Mouse (Mus musculus): ENCODE measurements at regions not wholly inside any gene's neighbourhood (a gene's known extent, or its start where the extent isn't known, plus 50 kb on each side); places are given as distances from the start of the nearest gene placed in this dataset.
A peak's percentile ranks its signal among the peaks of the same experiment; 100 is the strongest.

- peak; percentile 68 to 84 for DNase-seq
These were observed 155.8 kb upstream of the Gm12830 start for GRCm38 (mm10) chr4:114665684-114666083.

DNA sequence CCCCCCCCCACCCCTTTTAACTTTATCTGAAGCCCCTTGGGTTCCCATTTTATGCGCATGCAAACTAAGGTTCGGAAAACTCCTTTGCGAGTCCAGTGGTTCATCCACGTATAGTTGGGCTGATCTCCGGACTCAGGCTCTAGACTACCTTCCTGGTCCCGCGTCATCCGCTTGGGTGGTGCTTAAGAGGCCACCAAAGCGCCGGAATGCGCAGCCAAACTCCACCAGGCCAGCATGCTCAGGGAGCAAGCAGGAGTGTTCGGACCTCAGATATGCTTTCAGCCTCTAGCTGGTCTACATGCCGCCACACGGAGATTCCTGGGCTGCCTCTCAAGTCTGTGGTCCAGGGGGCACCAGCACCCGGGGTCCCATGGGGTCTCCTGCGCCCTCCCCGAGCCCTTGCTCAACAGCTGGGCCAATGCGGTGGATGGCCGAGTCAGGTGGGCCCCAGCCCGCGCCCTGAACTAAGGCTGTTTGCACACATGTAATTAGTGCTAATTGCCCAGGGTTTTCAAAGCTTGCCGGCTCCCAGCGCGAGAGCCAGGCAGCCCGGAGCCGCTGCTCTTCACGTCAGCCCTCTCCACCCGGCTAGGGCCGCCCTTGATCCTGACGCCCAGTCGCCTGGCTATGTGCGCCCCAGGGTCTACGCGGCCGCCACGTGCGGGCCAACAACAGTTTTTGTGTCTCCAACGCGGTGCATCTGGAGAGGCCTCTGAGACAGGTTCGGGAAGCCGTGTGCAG is 155.1 kb upstream of the Gm12830 start:
- no peak for DNase-seq

DNA sequence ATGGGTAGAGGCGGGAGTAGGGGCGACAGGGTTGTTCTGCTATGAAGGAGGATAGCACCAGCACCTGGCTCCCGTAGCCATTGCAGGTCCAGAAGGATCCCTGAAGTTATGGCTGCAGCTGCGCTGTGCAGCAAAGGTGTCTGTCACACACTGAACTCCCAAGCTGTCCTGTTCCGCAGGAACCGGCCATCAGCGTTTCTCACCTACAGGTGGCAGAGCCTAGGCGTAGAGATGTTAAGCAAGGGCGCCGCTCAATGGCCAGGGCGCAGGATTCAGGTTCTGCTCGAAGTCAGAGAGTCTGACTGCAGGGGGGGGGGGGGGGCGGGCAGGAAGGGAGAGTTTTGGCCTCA is 154.6 kb upstream of the Gm12830 start:
- no peak for DNase-seq

DNA sequence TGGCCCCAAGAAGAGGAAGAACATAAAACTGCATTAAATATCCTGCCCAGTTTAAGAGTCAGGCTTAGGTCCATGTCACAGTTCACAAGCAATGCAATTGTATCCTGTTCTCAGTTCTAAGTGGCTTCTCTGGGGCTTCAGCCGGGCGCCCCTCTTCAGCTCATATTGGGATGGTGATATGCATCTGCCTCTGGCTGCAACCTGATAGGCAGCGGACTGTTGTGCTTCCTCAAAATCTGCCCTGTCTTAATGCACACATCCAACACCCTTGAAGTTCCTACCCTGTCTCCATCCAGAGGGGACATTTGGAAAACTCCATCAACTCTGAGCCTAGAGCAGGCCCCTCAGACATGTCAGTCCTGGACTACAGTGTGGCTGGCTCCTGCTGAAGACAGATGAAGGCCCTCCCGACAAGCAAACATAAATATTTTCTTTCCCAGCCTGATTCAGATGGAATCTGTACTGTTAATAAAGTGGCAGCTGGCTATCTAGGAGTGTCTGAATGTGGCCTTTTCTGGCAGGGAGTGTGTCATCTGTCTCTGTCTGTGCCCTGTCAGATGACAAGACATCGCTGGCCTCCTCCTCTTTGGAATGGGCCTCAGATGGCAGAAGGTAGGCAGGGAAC is 149.3 kb upstream of the Gm12830 start:
- DNase-seq: no peak

- DNase-seq: no peak
These were observed 144.3 kb upstream of the Gm12830 start for GRCm38 (mm10) chr4:114676908-114677898.

DNA sequence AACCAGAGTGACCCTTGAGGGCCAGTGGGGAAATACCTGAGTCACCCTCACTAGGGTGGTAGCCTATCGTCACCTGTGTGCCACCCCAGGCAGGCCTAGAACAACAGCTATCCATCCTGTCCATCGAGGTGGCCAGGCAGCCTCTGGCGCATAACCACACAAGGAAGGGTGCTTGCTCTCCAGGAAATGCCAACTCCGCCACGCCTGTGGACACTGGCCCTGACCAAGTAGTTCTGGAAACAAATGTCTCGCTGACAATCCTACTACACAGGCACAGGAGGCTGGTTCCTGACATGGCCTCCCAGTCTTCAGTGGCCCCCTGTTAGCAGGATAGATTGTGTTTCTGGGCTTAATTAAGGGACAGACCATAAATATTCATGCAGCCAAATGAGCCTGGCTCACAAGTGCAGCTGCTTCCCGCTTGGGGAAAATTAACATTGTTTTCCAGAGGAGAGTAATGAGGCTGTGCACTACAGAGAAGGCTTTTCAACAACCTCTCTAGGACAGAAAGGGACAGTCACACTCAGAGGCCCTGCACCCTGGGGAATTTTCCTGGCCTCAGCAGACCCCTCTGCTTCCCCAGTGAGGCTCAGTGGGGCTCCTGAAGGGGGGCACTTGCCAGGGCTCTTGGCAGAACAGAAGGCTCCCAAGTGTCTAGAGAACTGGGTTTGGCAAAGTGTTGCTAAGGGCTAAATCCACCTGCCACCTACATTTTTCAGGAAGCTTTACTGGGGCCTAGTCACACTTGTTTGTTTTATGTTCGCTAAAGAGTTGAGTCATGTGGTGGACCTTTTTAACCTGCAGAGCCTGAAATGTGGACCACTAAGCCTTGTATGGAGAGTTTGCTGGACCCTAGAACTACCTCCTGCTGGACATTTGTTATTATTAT is 143.2 kb upstream of the Gm12830 start:
- no peak for DNase-seq

DNA sequence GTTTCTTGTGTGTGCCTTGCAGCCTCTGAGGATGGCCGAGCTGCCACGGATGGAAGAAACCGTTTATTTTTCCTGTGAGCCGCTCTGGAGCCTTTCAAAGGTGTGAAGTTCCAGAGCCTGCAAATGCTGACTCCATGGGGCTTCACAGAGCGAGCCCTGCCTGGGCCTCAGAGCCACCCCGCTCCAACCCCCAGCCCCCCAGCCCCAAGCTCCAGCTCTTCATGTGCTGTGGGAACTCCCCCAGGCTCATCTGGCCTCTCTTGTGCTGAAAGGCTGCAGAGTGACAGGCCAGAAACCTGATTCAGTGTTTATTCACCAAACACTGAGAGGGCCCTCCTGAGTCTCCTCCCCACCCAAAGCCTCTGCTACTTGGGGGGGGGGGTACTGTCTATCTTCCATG is 141.2 kb upstream of the Gm12830 start:
- DNase-seq: no peak

DNA sequence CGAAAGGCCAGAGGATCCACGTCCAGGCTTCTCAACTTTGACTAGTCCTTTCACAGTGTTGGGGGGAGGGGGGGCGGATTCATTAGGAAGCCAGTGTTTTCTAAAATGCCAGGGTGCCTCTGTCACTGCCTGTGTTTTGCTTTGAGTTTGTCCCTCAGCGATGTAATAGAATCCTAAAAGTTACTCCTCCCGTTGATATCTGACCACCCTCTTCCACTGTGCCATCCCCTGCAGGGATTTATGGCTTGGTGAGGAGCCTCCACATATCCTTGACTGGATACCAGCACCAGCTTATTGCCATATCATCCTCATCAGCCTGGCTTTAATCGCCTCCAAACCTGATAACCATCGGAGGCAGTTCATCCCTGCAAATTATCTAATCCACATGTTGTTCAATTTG is 138.6 kb upstream of the Gm12830 start:
- DNase-seq: no peak

DNA sequence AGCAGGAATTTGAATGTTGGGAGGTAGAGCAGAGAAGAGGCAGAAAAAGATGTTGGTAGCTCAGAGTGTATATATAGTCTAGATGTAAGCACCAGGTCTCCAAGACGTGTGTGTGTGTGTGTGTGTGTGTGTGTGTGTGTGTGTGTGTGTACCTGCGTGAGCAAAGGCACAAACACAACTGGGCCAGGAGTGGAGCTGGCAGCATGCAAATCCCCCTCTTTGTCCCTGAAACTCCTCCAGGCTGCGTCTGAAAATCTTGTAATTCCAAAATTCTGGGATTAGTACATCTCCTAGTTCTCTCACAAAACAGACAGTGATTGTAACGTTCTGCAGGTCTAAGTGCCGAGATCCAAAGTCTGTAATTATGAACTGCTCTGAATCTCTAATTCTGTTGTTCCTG is 137.8 kb upstream of the Gm12830 start:
- no peak for DNase-seq

- no peak for DNase-seq
These were observed 136.6 kb upstream of the Gm12830 start for GRCm38 (mm10) chr4:114684844-114685382.

DNA sequence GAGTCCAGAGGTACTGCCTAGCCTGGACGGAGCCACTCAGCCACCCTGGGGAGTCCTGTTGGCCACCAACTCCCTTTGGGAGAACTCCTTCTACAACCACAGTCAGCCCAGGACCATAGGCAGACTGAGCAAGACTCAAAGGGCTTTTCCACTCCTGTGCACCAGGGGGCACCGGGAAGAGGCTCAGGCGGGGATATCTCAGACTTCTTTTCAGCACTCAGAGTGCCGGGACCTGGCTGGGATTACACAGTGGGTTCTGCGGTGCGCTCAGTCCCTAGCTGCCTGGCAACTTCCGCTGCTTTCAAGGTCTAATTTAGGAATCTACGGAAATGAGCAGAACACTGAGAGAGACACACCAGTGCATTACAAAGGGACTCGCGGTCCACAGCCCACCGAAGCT is 136.1 kb upstream of the Gm12830 start:
- DNase-seq: no peak

- DNase-seq: no peak
These were observed 135.4 kb upstream of the Gm12830 start for GRCm38 (mm10) chr4:114686091-114686490.

DNA sequence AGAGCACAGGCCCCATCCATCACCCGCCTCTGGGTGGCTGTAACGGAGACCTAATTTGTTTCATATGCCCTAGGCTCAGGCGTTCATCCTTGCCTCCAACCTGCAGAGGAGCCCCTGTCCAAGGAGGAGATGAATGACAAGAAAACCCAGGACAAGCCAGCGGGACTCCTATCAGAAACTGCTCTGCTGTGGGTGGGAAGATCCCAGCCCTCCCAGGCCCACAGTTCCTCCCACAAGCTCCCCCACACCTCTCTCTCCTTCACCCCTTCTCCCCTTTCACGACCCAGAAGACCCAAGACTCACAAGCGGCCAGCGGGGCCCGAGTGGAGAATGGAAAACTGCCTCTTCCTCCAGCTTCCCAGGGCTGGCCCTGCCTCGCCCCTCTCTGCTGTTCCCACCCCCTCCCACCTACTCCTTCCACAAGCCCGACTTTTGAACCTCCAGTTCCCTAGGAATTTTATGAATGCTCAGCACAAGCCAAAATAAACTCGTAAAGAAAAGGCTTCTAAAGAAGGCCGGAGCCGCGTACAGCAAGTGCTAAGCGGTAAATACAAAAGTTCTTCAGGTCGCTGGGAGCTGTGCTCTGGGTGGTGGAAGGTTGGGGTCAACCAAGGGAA is 133.1 kb upstream of the Gm12830 start:
- DNase-seq: peak; percentile 26 to 61

DNA sequence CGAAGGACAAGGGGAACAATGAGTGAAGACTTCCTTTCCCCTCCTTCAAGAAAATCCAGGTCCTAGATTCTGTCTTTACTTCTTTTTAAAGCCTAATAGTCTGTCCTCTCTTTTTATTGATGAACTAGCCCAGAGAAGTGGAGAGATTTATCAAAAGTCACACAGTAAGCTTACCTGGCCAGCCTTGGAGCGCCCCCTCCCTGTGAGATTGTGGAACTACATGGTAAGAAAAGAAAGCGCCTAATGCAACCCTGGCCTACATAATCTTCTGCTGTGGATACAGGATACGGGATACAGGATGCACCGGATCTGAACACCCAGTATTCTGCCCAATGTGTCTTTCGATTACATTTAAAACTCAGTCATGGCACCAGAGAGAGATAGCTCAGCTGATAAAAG is 132.6 kb upstream of the Gm12830 start:
- peak in 1 of 2 experiments; percentile 11 for DNase-seq

- no peak for DNase-seq
These were observed 115.9 kb upstream of the Gm12830 start for GRCm38 (mm10) chr4:114705586-114705985.

GRCm38 (mm10) chr4:114710182-114710909 is 111.2 kb upstream of the Gm12830 start:
- no peak for DNase-seq

DNA sequence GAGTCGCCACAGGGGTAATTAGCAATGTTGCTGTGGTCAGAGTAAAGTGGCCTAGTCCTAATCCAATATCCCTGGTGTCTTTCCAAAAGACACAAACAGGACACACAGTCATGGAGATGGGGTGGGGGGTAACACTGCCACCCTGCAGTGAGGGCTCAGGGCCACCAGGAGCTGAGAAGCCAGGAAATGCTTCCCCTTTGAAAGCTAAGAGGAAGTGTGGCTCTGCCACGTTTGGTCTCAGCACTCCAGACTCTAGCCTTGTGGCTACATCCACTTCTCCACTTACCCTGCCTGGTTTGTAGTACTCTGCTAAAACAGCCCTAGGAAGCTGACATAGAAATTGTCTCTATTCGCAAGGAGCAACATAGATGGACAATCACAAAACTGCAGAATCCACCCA is 110.4 kb upstream of the Gm12830 start:
- DNase-seq: no peak

DNA sequence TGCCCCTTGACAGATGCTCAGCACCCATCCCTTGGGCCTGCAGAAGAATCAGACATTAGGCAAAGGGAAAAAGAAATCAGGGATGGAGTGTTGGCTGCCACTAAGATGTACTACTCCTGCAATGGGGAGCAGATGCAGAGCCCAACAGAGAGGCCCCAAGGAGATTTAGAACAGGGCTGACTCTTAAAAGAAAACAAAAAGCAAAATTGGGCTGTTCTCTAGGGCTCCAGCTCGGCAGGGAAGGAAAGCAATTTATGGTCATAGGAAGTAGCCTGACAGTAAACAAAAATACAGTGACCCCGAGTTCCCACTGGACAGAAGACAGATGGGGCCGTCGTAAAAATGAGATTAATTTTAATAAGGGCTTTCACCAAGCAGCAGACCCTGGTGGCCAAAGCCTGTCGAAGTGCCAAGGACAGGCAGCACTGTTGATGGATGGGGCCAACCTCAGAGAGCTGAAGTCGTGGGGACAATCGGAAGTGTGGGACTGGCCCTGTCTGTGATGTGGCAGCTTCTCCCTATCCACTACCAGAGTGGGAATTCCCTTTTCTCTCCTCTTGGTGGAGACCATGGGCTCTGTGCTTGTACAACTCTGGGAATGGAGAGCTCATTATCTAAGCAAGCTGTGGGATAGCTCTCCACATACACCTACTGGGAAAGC is 109.4 kb upstream of the Gm12830 start:
- peak; percentile 23 to 59 for DNase-seq

DNA sequence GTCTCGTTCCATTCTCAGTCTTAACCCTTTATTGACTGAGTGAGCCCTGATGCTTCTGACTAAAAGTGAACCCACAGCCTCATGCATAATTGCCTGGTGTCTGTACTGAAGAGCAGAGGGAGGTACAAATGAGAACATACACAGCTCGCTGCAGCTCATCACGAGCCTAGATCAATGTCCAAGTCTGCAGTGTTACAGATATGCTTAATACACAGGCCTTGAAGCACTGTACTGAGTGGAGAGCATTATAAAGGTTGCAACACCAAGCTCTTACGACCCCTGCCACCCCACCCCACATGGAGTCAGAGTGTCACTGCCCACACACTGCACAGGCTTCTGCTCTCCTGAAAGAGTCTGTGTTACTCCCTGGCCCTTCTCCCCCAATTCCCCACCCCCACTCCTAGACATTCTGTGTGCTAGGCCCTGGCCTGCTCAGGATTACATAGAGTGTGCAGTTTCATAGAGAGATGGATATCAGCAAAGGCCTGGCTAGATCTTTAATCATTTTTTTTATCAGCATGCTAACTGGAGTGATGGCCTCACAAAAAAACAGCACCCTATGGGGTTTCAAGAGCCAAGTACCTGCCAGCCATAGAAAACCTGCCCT is 108.5 kb upstream of the Gm12830 start:
- no peak for DNase-seq

- no peak for DNase-seq
These were observed 104.8 kb upstream of the Gm12830 start for GRCm38 (mm10) chr4:114716703-114717102.
